Mouse (Mus musculus) layer of hippocampus, adult 18-20 months (tissue): Measurements from ENCODE around the gene Atrx. TPM values are rescaled to one million over a fixed set of nuclear protein-coding genes. Genes with fewer than 3 reads are reported as not detected.
"Not testable (repeated sequence)": the region's sequence is repeated elsewhere in the genome, so short reads cannot be mapped to it uniquely, and the experiment has no call there.

ENCODE experiments used
- DNase-seq, 2 experiments: peaks; one replicate each; pipeline ENCODE4 v3.0.0; 2022; ENCODE audit warnings: low spot score in 2 of 2
- long read RNA-seq: library from polyadenylated mRNA; stranded (forward); transcript quantifications from one replicate; pipeline ENCODE4 v2.0.0, GENCODE M21; 2021
- total RNA-seq, 2 experiments: library from RNA; stranded (reverse); gene quantifications; 2 replicates each; pipeline ENCODE4 v1.2.3; 2021

Atrx gene
- total RNA-seq, result 100 to 1,000 TPM; 152 to 168 TPM
- long read RNA-seq, full-length matches to known transcripts, result 2 of 29 reads
- long read RNA-seq, partial matches to known transcripts, result 9 of 29 reads
- long read RNA-seq, other reads (novel, unspliced or antisense), result 18 of 29 reads

- peak; percentile 67 to 83 for DNase-seq
These were observed at the start of gene Atrx for GRCm38 (mm10) chrX:105928861-105929477. Gene Atrx (minus strand): TSS chrX:105929403.

DNA sequence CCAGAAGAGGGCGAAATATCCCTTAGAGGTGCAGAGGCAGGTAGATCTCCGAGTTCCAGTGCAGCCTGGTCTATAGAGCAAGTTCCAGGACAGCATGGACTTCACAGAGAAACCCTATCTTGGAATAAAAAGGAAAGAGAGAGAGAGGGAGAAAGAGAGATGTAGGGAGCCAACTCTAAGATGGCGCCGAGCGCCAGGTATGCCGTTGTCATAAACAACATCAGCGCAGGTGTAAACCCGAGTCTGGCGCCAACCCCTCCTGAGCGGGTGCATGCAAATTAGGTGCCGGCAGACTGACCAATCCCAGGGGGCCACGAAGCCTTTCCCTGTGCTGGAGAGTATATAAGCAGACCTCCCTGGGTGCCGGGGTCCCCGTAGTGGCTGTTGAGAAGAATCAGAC is 27.9 kb upstream of the Atrx start:
- DNase-seq, result not testable (repeated sequence)

GRCm38 (mm10) chrX:105953999-105954398 is 24.8 kb upstream of the Atrx start:
- DNase-seq, result no peak

GRCm38 (mm10) chrX:105946357-105946756 is 17.2 kb upstream of the Atrx start:
- no peak for DNase-seq

- no peak for DNase-seq
These were observed 10.0 kb upstream of the Atrx start for GRCm38 (mm10) chrX:105939245-105939644.

DNA sequence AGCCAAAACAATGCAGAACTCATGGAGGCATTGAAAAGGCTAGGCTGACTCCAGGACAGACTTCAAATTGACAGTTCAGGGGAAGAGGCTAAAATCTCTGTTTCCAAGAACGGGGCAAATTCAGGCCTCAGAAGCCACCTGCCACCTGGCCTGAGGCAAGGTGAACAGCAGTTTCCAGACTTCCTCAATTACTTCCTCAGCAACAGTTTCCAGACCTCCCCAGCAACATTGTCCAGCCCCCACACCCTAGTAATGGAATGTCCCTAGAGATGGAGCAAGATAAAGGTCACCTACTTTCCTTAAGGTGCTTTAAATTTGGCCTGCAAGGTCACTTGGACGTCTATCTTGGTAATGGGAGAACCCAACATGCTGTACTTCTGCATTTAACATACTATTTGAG is 8.5 kb upstream of the Atrx start:
- DNase-seq, result no peak

- no peak for DNase-seq
These were observed 5.1 kb upstream of the Atrx start for GRCm38 (mm10) chrX:105934341-105934740.

- no peak for DNase-seq
These were observed 355 bp upstream of the Atrx start for GRCm38 (mm10) chrX:105929478-105930038.

DNA sequence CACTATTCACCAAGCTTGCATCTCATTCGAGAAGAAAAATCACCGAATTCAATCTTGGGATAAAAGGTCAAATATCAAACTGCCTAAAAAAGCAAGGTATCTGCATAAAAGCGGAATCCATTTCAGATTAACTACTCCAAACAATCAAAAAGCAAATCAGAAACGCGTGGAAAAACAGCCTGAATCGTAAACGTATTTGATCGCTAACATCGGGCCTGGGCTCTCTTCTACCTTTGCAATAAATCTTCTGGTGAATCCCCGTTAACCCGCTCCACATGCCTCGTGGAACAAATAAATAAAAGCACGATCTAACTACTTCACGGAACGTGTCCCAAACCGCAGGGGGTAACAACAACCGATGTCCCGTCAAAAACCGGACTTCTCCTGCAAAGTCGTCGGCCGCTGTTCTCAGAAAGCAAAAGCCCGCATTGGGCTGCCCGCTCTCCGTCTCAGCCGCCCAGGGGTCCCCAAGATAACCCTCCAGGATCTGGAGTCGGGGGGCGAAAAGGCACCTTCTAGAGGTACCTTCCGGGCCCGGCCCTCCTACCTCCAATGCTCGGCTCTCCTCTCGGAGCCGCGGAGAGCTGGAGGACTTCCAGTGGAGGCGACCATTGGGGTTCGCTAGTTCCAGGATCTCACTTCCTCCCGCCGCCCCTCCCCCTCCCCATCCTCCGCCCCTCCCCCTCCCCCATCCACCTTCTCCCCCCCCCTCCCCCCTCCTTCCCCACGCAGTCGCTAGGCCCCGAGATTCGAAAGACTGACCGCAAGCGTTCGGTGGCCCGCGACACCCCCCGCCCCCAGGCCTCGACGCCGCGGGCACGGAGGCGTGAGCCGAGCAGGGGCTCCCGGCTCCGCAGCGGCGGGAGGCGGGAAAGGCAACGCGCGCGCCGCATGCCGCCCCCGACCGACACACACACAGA is 1.0 kb downstream of the Atrx start:
- DNase-seq, result peak in 1 of 2 experiments; percentile 30

- peak in 1 of 2 experiments; percentile 8 for DNase-seq
These were observed 3.0 kb downstream of the Atrx start for GRCm38 (mm10) chrX:105926121-105926735.

DNA sequence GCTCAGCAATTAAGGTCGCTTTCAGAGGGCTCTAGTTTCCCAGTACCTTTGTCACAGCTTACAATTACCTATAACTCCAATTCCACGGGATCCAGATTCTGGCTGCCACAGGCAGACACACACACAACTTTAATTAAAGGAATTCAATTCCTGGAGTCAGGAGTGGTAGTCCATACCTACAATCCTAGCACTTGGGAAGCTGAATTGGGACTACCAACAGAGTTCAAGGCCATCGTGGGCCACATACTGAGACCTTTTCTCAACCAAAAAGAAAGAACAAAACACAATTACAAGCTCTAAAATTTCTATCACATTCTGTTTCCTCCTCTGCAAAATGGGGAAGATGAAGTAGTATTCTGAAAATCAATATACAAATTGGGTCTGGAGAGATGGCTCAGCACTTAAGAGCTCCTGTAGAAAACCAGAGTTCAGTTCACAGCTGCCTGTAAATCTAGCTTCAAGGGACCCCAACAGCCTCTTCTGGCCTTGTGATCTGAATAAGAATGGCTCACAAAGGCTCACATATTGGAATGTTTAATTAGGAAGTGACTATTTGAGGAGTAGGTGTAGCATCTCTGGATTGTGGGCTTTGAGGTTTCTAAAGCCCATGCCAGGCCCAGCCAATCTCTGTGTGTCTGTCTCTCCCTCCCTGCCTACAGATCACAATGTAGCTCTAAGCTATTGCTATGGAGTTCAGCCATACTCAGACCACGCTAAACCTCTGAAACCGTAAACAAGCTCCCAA is 4.7 kb downstream of the Atrx start:
- no peak for DNase-seq

GRCm38 (mm10) chrX:105923896-105924295 is 5.3 kb downstream of the Atrx start:
- no peak for DNase-seq

DNA sequence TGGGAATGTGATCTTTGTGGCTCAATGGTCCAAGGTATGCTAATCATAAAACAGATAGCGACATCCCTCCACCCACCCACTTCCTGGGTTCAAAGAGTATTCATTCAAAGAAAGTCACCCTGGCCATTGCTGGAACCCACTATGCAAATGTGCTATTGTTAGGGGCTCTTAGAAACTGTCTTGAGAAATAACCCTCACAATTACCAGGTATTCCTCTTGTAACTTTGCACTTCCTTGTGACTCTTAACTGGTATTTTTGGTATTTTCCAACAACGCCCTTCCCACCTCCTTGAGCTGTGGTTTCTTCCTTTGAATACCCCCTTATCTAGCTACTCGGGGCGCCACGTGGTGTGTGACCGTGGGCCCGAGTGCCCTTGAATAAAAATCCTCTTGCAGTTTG is 6.2 kb downstream of the Atrx start:
- DNase-seq, result not testable (repeated sequence)

DNA sequence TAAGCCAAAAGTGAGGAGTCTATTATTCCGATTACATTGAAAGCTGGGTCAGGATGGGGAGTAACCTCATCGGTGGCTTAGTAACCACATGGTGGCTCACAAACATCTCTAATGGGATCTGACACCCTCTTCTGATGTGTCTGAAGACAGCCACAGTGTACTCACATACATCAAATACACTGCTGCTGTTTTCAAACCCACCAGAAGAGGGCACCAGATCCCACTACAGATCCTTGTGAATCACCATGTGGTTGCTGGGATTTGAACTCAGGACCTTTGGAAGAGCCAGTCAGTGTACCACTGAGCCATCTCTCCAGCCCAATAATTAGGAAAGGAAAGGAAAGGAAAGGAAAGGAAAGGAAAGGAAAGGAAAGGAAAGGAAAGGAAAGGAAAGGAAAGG is 7.8 kb downstream of the Atrx start:
- DNase-seq, result peak in 1 of 2 experiments; percentile 17

- DNase-seq, result no peak
These were observed 17.5 kb downstream of the Atrx start for GRCm38 (mm10) chrX:105911728-105912127.

DNA sequence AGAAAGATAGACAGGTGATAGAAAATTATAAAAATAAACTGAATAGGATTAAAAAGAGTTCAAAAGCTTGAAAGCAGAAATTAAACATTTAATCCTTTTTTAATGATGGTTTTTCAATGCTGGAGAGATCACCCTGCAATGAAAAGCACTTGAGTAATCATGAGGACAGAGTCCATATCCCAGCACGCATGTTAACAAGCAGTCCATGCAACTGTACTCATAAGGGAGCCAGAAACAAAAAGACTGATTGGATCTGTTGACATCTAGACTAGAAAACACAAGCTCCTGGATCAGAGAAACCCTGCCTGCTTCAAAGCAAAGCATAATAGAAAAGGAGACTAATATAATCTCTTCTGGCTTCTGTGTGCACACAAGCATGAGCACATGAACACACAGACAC is 27.6 kb downstream of the Atrx start:
- no peak for DNase-seq

GRCm38 (mm10) chrX:105886921-105887320 is 42.3 kb downstream of the Atrx start:
- DNase-seq, result no peak

- peak in 1 of 2 experiments; percentile 8 for DNase-seq
These were observed 64.8 kb downstream of the Atrx start for GRCm38 (mm10) chrX:105864367-105864766.

DNA sequence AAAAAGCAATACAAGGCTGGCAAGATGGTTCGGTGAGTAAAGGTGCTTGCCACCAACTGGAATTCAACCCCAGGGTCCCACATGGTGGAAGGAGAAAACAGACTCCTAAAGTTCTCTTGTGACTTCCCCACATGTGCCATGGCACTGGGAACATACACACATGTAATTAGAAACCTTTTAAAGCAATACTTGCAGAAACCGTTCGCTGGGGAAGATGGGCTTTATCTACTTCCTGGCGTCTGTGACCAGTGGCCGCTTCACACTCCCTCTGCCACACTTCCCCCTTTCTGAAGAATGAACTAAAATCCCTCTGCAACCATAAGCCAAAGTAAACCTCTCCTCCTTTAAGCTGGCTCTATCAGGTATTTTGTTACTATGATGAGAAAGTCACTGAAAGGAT is 104.7 kb downstream of the Atrx start:
- no peak for DNase-seq

DNA sequence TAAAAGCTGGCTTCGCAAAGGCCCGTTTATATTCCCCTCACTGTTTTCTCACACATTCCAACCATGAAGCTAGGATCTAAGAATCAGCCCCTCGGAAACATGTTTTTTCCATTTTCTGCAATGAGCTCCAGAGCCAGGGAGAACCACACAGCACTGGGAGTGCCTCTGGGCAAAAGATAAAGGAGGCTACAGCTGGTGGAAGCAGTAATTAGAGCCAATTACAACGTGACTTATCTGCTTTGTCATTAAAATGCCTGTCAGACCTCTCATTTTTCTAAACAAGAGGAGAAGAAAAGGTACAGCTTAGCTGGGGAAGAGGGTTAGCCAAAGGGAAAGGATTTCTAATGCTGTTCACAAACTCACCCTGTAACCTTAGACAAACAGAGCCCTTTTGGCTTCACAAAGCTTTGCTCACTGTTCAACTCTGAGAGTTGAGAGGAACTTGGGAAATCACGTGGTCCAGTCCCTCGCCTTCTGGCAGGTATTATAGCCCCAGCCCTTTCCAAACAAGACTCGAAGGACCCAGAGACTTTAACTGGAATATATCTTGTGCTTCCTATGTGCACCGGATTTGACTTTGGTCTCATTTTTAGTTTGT is 134.3 kb downstream of the Atrx start:
- no peak for DNase-seq
